Mouse (Mus musculus): ENCODE data around the gene Kctd5. TPM values are rescaled to one million over a fixed set of nuclear protein-coding genes. Genes with fewer than 3 reads are reported as not detected.

Gene Kctd5
- 29.6 to 31.8 TPM (median 29.9 TPM) in 4 replicates for total RNA-seq (2023)

GRCm38 (mm10) chr17:24072919-24073696, at the start of gene Kctd5:
Gene Kctd5 (minus strand): TSS chr17:24073485.

DNA sequence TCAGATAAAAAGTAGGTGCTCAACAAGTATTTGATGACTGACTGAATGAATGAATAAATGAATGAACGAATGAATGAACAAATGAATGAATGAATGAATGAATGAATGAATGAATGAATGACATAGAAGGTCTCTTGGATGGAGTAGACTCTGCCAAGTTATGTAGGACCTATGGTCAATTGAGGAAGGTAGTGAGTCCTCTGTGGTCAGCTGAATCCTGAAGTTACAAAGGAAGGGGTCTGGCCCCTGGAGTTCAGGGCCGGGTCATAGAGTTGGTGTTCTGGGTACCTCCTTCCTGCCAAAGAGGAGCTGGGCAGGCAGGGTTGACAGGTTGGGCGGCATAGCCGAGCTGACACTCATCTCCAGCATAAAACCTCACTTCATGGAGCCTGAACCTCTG, 35.4 kb downstream of the Kctd5 start, which contains the start of gene Prss27:
Gene Prss27, plus strand, starts transcription at position 301 of the 400 bp plus-strand sequence.

GRCm38 (mm10) chr17:23997901-23998300, 75.4 kb downstream of the Kctd5 start, which contains the start of gene Prss22:
Gene Prss22 (minus strand): TSS chr17:23998100.

Other genes with a start within 250 kb of the Kctd5 start
- gene Elob, start 244.3 kb downstream of the Kctd5 start, total RNA-seq (2023) = 153 to 167 TPM (median 160 TPM) in 4 replicates
- gene Prss33, start 237.4 kb downstream of the Kctd5 start, total RNA-seq (2023) = not detected in 4 replicates
- not detected in 4 replicates for gene Prss32, start 229.6 kb downstream of the Kctd5 start, total RNA-seq (2023)
- 0.64 to 0.75 TPM (median 0.66 TPM) in 3 of 4 replicates, not detected in the other for gene Prss41, start 229.3 kb downstream of the Kctd5 start, total RNA-seq (2023)
- gene Prss21, start 205.4 kb downstream of the Kctd5 start, total RNA-seq (2023) = not detected in 4 replicates
- gene Dcpp1, start 192.6 kb downstream of the Kctd5 start, total RNA-seq (2023) = not detected in 4 replicates
- not detected in 4 replicates for gene Dcpp2, start 192.6 kb downstream of the Kctd5 start, total RNA-seq (2023)
- gene Dcpp3, start 156.0 kb downstream of the Kctd5 start, total RNA-seq (2023) = not detected in 4 replicates
- gene Sbp, start 131.8 kb downstream of the Kctd5 start, total RNA-seq (2023) = not detected in 4 replicates
- not detected in 4 replicates for gene Sbpl, start 118.2 kb downstream of the Kctd5 start, total RNA-seq (2023)
- gene Prss30, start 92.9 kb downstream of the Kctd5 start, total RNA-seq (2023) = not detected in 4 replicates
- not detected in 4 replicates for gene Prss22, start 75.4 kb downstream of the Kctd5 start, total RNA-seq (2023)
- gene Prss27, start 35.3 kb downstream of the Kctd5 start, total RNA-seq (2023) = not detected in 4 replicates
- gene Pdpk1, start 77.4 kb upstream of the Kctd5 start, total RNA-seq (2023) = 65.9 to 81.7 TPM (median 72.0 TPM) in 4 replicates
- gene Amdhd2, start 90.3 kb upstream of the Kctd5 start, total RNA-seq (2023) = 29.6 to 42.8 TPM (median 37.1 TPM) in 4 replicates
- 229 to 274 TPM (median 247 TPM) in 4 replicates for gene Atp6v0c, start 96.2 kb upstream of the Kctd5 start, total RNA-seq (2023)
- 1.8 to 2.4 TPM (median 2.2 TPM) in 4 replicates for gene Tbc1d24, start 132.1 kb upstream of the Kctd5 start, total RNA-seq (2023)
- gene Ntn3, start 136.0 kb upstream of the Kctd5 start, total RNA-seq (2023) = 0.18 to 0.38 TPM (median 0.35 TPM) in 4 replicates
- gene Tedc2, start 147.4 kb upstream of the Kctd5 start, total RNA-seq (2023) = 7.4 to 10.9 TPM (median 8.2 TPM) in 4 replicates
- 11.6 to 14.8 TPM (median 13.2 TPM) in 4 replicates for gene Ccnf, start 178.0 kb upstream of the Kctd5 start, total RNA-seq (2023)